Mouse (Mus musculus): ENCODE data around the gene Efcab12. TPM values are rescaled to one million over a fixed set of nuclear protein-coding genes. Genes with fewer than 3 reads are reported as not detected.

Gene Efcab12
- polyA plus RNA-seq, 1 experiment from 2014 or later = 0.91 TPM

DNA sequence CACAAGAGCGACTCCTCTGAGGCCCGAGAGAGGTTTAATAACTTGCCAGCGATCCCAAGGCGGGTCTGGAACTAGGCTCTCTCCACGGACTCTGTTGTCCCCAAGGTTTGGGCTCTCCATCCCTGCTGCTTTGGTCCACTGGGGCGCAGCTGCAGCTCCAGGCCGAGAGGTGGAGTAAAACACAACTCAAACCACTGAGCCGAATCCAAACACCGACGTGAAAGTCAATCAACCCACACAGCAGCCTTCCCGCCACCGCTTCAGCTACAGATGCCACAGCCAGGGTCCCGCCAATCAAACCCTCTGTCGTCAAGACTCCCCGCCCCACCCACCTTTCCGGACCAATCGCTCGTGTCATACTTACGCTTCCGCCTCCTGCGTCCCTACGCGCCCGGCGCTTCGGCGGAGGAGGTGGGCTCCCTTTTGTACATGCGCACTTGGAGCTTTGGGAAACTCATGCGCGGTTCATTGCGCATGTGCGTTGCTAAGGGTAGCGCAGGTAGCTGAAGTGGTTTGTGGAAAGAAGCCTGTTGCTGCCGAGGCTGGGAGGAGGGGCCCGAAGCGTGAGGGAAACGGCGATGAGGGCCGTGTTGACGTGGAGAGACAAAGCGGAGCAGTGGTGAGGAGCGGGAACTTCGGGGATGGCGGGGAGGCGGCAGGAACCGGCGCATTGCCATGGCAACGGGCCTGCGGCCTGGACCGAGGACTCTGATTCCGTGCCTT is 15.0 kb upstream of the Efcab12 start, which contains the start of the genes Mbd4 and Ift122:
TSS of gene Mbd4 (minus strand) at position 281 of the 723 bp plus-strand sequence.
TSS of gene Ift122 (plus strand) at position 380 of the 723 bp plus-strand sequence.
- H3K4me3 ChIP-seq (ENCODE audit: low read depth, low read length) = peak within 1 kb of the TSS; percentile 46
- H3K27me3 ChIP-seq (ENCODE audit: control insufficient read depth, insufficient read depth, low read length) = no peaks in the 10 kb centered on the region
- H3K27ac ChIP-seq (ENCODE audit: low read length) = peak within 1 kb of the TSS; percentile 85
- H3K36me3 ChIP-seq (ENCODE audit: control insufficient read depth, insufficient read depth, low read length) = peaks cover 13% of the 10 kb centered on the region
- peak within 1 kb of the TSS; percentile 49 for H3K9ac ChIP-seq (replicated peaks; ENCODE audit: low read depth, low read length)
- WGBS = under 1% methylated on average over 51 of the region's 51 CpGs
- peaks cover 20% of the 10 kb centered on the region; the same call in 1 of the 2 replicates for H3K4me1 ChIP-seq (ENCODE audit: control insufficient read depth, insufficient read depth, low read length)
- peak within 1 kb of the TSS; percentile 65 for H3K4me2 ChIP-seq (replicated peaks; ENCODE audit: low read depth, low read length)
- H3K9me3 ChIP-seq (ENCODE audit: control insufficient read depth, low read depth, low read length) = no peaks in the 10 kb centered on the region
- ATAC-seq (ENCODE audit: insufficient number of reproducible peaks, insufficient read depth, low FRiP score, low read depth) = peak; percentile 98

DNA sequence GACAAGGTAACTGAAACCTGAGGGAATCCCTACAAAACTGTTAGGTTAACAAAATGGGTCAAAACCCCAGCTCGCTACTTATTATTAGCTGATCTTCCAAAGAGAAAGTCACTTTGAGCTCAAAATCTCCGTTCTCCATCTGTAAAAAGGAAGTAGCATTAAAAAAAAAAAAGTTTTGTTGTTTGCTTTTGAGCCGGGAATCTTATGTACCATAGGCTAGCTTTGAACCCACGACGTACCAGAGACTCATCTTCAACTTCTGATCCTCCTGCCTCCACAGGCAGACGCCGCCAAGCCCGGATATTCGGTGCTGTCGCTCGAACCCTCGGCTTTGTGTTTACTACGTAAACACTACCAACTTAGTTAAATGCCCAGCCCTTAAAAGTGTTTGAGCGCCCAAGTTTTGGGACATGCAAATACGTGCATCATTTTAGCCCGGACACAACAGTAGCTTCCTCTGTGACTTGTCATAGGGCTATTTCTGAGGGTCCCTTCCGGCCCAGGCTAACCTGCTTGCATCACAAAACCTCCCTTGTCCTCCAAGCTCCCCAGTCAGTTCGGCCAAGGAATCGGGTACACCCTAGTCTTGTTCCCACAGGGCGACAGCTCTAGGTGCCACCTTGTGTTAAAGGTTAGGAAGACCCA is 14.4 kb upstream of the Efcab12 start:
- Histone ChIP-seq H3K4me2 (replicated peaks; ENCODE audit: low read depth, low read length) (peak overlapping the region; percentile 65), H3K27ac (ENCODE audit: low read length) (peak overlapping the region; percentile 73), H3K4me3 (ENCODE audit: low read depth, low read length) (peak overlapping the region; percentile 46), H3K4me1 (ENCODE audit: control insufficient read depth, insufficient read depth, low read length) (peaks cover 20% of the 10 kb centered on the region; the same call in 1 of the 2 replicates), H3K27me3 (ENCODE audit: control insufficient read depth, insufficient read depth, low read length) (no peaks in the 10 kb centered on the region), H3K9ac (replicated peaks; ENCODE audit: low read depth, low read length) (peak overlapping the region; percentile 49), H3K9me3 (ENCODE audit: control insufficient read depth, low read depth, low read length) (no peaks in the 10 kb centered on the region), H3K36me3 (ENCODE audit: control insufficient read depth, insufficient read depth, low read length) (peaks cover 15% of the 10 kb centered on the region)
- WGBS = 4% methylated on average over 20 of the region's 20 CpGs
- no peak for ATAC-seq (ENCODE audit: insufficient number of reproducible peaks, insufficient read depth, low FRiP score, low read depth)

DNA sequence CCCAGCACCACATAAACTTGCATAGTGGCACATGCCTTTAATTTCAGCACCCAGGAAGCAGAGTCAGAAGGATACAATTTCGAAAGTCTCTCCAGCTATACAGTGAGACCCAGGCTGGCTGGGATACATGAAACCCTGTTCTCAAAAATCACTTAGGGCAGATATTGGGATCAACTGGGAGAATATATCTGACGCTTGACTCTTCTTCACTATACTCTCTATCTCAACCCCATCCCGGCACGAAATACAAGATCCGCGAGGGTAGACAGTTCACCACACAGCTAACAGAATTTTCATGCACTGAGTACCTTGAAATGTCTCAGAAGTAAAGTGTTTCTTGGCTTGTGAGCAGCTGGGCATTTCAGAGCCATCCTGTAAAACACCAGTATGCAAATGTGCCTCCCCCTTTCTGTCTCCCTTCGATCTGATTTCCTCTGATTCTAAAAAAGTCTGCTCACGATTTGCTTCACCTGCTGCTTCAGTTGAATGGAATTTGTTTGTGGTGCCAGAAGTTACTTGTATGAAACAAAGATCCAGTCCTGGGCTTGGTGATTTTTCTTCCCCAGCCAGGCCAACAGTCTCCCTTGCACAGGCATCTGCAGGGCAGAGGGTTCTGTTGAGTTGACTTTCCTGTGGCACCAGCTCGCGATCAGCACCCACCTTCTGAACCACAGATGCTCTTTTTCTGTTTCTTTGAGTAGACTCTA is 10.5 kb upstream of the Efcab12 start:
- Histone ChIP-seq H3K4me2 (replicated peaks; ENCODE audit: low read depth, low read length) (no peak overlapping the region), H3K36me3 (ENCODE audit: control insufficient read depth, insufficient read depth, low read length) (peaks cover 18% of the 10 kb centered on the region), H3K27me3 (ENCODE audit: control insufficient read depth, insufficient read depth, low read length) (no peaks in the 10 kb centered on the region), H3K9ac (replicated peaks; ENCODE audit: low read depth, low read length) (no peak overlapping the region), H3K9me3 (ENCODE audit: control insufficient read depth, low read depth, low read length) (no peaks in the 10 kb centered on the region), H3K4me1 (ENCODE audit: control insufficient read depth, insufficient read depth, low read length) (peaks cover 6% of the 10 kb centered on the region; the same call in 1 of the 2 replicates), H3K4me3 (ENCODE audit: low read depth, low read length) (no peak overlapping the region), H3K27ac (ENCODE audit: low read length) (no peak overlapping the region)
- WGBS = 93% methylated on average over 10 of the region's 10 CpGs
- ATAC-seq (ENCODE audit: insufficient number of reproducible peaks, insufficient read depth, low FRiP score, low read depth) = no peak

DNA sequence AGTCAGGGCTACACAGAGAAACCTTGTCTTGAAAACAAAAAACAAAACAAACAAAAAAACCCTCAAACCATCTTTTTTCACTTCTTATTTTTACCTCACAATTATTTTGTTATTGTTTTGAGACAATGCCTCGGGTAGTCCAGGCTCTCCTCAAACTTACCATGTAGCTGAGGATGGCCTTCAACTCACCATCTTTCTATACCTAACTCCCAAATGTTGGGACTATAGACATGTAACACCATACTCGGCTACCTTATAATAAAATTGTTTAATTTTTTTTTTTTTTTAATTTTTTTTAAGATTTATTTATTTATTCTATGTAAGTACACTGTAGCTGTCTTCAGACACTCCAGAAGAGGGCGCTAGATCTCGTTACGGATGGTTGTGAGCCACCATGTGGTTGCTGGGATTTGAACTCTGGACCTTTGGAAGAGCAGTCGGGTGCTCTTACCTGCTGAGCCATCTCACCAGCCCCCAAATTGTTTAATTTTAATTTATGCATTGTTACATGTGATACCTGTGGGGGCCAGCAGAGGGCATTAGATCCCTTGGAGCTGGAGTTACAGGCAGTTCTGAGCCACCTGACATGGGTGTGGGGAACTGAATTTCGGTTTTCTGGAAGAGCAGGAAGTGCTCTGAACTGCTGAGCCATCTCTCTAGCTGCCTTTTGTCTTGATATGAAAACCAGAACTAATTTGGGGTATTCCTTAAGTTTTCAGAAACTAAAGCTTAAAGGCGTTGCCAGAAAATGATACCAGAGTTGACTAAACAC is 8.6 kb upstream of the Efcab12 start:
- Histone ChIP-seq H3K4me1 (ENCODE audit: control insufficient read depth, insufficient read depth, low read length) (peaks cover under 1% of the 10 kb centered on the region; the same call in 1 of the 2 replicates), H3K27me3 (ENCODE audit: control insufficient read depth, insufficient read depth, low read length) (no peaks in the 10 kb centered on the region), H3K9ac (replicated peaks; ENCODE audit: low read depth, low read length) (no peak overlapping the region), H3K27ac (ENCODE audit: low read length) (no peak overlapping the region), H3K4me2 (replicated peaks; ENCODE audit: low read depth, low read length) (no peak overlapping the region), H3K4me3 (ENCODE audit: low read depth, low read length) (no peak overlapping the region), H3K9me3 (ENCODE audit: control insufficient read depth, low read depth, low read length) (no peaks in the 10 kb centered on the region), H3K36me3 (ENCODE audit: control insufficient read depth, insufficient read depth, low read length) (peaks cover 32% of the 10 kb centered on the region)
- WGBS = 38% methylated on average over 8 of the region's 8 CpGs
- ATAC-seq (ENCODE audit: insufficient number of reproducible peaks, insufficient read depth, low FRiP score, low read depth) = no peak

DNA sequence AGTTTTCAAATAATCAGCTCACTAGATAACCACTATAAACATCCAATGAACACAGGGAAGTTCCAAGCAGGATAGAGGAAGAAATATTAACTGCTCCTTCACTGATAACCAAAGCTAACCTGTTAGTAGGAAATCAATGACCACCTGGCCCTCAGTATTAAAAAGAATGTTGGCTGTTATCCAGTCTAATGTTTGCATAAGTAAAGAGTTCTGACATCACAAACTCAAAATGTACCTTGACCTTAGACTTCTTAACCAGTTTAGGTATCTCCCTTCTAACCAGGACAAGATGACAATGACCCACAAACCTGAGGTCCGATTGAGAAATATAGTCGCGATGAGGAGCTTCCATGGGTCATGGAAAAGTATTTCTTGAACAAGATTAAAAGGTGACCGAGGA is 6.8 kb upstream of the Efcab12 start:
- no peak overlapping the region for H3K4me3 ChIP-seq (ENCODE audit: low read depth, low read length)
- no peak overlapping the region for H3K9ac ChIP-seq (replicated peaks; ENCODE audit: low read depth, low read length)
- peaks cover 35% of the 10 kb centered on the region for H3K36me3 ChIP-seq (ENCODE audit: control insufficient read depth, insufficient read depth, low read length)
- WGBS = 91% methylated on average over 4 of the region's 4 CpGs
- ATAC-seq (ENCODE audit: insufficient number of reproducible peaks, insufficient read depth, low FRiP score, low read depth) = no peak
- H3K4me1 ChIP-seq (ENCODE audit: control insufficient read depth, insufficient read depth, low read length) = no peaks in the 10 kb centered on the region
- H3K9me3 ChIP-seq (ENCODE audit: control insufficient read depth, low read depth, low read length) = no peaks in the 10 kb centered on the region
- no peak overlapping the region for H3K27ac ChIP-seq (ENCODE audit: low read length)
- no peaks in the 10 kb centered on the region for H3K27me3 ChIP-seq (ENCODE audit: control insufficient read depth, insufficient read depth, low read length)
- H3K4me2 ChIP-seq (replicated peaks; ENCODE audit: low read depth, low read length) = no peak overlapping the region

DNA sequence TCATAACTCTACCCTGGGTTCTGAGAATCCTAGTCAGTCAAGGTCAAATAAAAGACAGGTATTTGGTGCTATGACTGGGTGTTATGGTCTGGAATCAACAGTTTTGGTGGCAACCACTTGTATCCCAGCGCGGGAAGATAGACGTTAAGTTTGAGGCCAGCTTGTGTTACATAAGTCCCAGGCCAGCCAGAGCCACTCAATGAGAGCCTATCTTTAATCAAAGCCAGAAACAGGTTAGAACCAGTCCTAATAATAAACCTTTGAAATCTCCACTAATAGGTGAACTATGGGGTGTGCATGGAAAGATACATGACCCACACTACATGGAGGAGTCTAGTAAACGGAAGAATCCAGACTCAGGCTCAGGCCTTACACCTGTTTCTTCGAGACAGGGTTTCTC is 533 bp upstream of the Efcab12 start:
- Histone ChIP-seq H3K27me3 (ENCODE audit: control insufficient read depth, insufficient read depth, low read length) (no peaks in the 10 kb centered on the region), H3K4me3 (ENCODE audit: low read depth, low read length) (peak overlapping the region; percentile 31), H3K9me3 (ENCODE audit: control insufficient read depth, low read depth, low read length) (no peaks in the 10 kb centered on the region), H3K4me2 (replicated peaks; ENCODE audit: low read depth, low read length) (peak overlapping the region; percentile 69), H3K27ac (ENCODE audit: low read length) (no peak overlapping the region), H3K36me3 (ENCODE audit: control insufficient read depth, insufficient read depth, low read length) (peaks cover 21% of the 10 kb centered on the region), H3K9ac (replicated peaks; ENCODE audit: low read depth, low read length) (no peak overlapping the region), H3K4me1 (ENCODE audit: control insufficient read depth, insufficient read depth, low read length) (no peaks in the 10 kb centered on the region; the same call in 1 of the 2 replicates)
- WGBS = 61% methylated on average over 5 of the region's 5 CpGs
- ATAC-seq (ENCODE audit: insufficient number of reproducible peaks, insufficient read depth, low FRiP score, low read depth) = no peak

DNA sequence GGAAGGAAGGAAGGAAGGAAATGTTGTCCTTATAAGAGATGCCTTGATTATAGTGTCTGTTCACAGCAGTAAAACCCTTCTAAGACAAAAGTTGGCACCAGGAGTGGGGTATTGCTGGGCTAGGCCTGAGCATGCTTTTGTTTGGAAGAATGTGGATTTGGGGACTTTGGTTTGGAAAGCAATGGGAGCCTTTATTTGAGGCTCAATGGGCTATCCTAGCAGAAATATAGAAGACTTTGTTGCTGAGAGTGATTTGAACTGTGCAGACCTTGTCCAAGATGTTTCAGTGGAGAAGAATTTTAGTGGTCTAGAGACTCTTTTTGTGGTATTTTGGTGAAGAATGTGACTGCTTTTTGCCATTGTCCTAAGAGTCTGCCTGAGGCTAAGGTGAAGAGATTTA is 4.4 kb downstream of the Efcab12 start:
- H3K27ac ChIP-seq (ENCODE audit: low read length) = no peak overlapping the region
- no peaks in the 10 kb centered on the region for H3K9me3 ChIP-seq (ENCODE audit: control insufficient read depth, low read depth, low read length)
- H3K4me2 ChIP-seq (replicated peaks; ENCODE audit: low read depth, low read length) = no peak overlapping the region
- no peak for ATAC-seq (ENCODE audit: insufficient number of reproducible peaks, insufficient read depth, low FRiP score, low read depth)
- H3K4me3 ChIP-seq (ENCODE audit: low read depth, low read length) = no peak overlapping the region
- no peaks in the 10 kb centered on the region; the same call in 1 of the 2 replicates for H3K4me1 ChIP-seq (ENCODE audit: control insufficient read depth, insufficient read depth, low read length)
- H3K27me3 ChIP-seq (ENCODE audit: control insufficient read depth, insufficient read depth, low read length) = no peaks in the 10 kb centered on the region
- H3K9ac ChIP-seq (replicated peaks; ENCODE audit: low read depth, low read length) = no peak overlapping the region
- H3K36me3 ChIP-seq (ENCODE audit: control insufficient read depth, insufficient read depth, low read length) = no peaks in the 10 kb centered on the region

All from stomach, embryonic 14.5 days (tissue).